Mouse (Mus musculus) forebrain, embryonic 13.5 days (tissue): ENCODE results near the gene Selenom. TPM values are rescaled to one million over a fixed set of nuclear protein-coding genes. Genes with fewer than 3 reads are reported as not detected.

Source experiments
- ATAC-seq: fragments of 200-750 bp; cut with Nextera tagmentation; 2 replicates; pipeline ENCODE4 v1.8.0; 2017
- H3K27ac ChIP-seq: fragments of 300-500 bp; sonication (generic); 2 replicates; pipeline ENCODE4 v1.5.1; 2015; ENCODE audit warnings: inconsistent platforms, mild to moderate bottlenecking, moderate library complexity
- H3K27me3 ChIP-seq: fragments of 300-500 bp; sonication (generic); 2 replicates; pipeline ENCODE4 v1.6.1; 2015; ENCODE audit warnings: mild to moderate bottlenecking, inconsistent platforms
- H3K36me3 ChIP-seq: fragments of 300-500 bp; sonication (generic); 2 replicates; pipeline ENCODE4 v1.6.1; 2015; ENCODE audit warnings: mild to moderate bottlenecking, inconsistent platforms; ENCODE audit not compliant: poor library complexity, severe bottlenecking
- H3K4me1 ChIP-seq: fragments of 300-500 bp; sonication (generic); 2 replicates; pipeline ENCODE4 v1.6.1; 2015; ENCODE audit warnings: inconsistent platforms
- H3K4me2 ChIP-seq: fragments of 300-500 bp; sonication (generic); 2 replicates; pipeline ENCODE4 v1.6.1; 2015; ENCODE audit warnings: inconsistent platforms, mild to moderate bottlenecking, moderate library complexity
- H3K4me3 ChIP-seq: fragments of 300-500 bp; sonication (generic); 2 replicates; pipeline ENCODE4 v1.5.1; 2015; ENCODE audit warnings: mild to moderate bottlenecking, inconsistent platforms
- H3K9ac ChIP-seq: fragments of 300-500 bp; sonication (generic); 2 replicates; pipeline ENCODE4 v1.6.1; 2015; ENCODE audit warnings: mild to moderate bottlenecking, inconsistent platforms
- H3K9me3 ChIP-seq: fragments of 300-500 bp; sonication (generic); replicated peaks from 2 replicates; pipeline ENCODE4 v1.6.1; 2016; ENCODE audit warnings: inconsistent platforms
- WGBS: fragments of 180-500 bp; shearing (Covaris S2); methylation state at CpG from one replicate; pipeline ENCODE4 v1.1.7; 2015; 5-methylcytosine and 5-hydroxymethylcytosine counted together
- polyA plus RNA-seq: library from polyadenylated mRNA; unstranded; fragments of >200 nt; fragmentation: Nextera tagmentation; extraction: Ambion mirVana; gene quantifications from 2 replicates; pipeline ENCODE4 v1.2.1, GENCODE M21; 2015

Gene Selenom
- 28.2 and 30.3 TPM in 2 replicates for polyA plus RNA-seq

DNA sequence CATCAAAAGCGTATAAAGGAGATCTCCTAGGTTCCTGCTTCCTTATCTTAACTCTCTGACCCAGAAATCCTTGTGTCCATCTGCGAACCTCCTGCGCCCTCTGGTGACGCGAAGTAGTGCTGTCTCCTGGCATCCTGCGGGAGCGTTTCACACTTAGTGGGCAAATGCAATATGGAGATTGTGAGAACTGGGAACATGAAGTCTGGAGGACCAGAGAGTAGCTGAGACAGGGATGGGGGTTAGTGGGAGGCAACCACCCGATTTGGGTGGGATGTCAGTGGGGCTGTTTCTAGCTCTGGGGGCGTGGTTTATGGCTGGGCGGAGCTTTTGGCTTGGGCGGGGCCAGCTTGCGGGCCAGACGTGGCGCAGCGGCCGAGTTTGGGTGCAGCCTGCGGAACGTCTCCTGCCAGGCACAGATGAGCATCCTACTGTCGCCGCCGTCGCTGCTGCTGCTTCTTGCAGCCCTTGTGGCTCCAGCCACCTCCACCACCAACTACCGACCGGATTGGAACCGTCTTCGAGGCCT lies at the start of gene Selenom:
TSS of gene Selenom (plus strand) at position 156 of the 526 bp plus-strand sequence.
- H3K27ac ChIP-seq, result no peak within 1 kb of the TSS
- peak within 1 kb of the TSS; percentile 67 for H3K9ac ChIP-seq
- ATAC-seq, result peak; percentile 76
- peaks cover 38% of the 10 kb centered on the region for H3K27me3 ChIP-seq
- peak within 1 kb of the TSS; percentile 46 for H3K4me3 ChIP-seq
- peaks cover 25% of the 10 kb centered on the region for H3K4me1 ChIP-seq
- H3K9me3 ChIP-seq, result no peaks in the 10 kb centered on the region
- WGBS, result under 1% methylated on average over 26 of the region's 26 CpGs
- H3K36me3 ChIP-seq, result no peaks in the 10 kb centered on the region
- H3K4me2 ChIP-seq, result peak within 1 kb of the TSS; percentile 68

DNA sequence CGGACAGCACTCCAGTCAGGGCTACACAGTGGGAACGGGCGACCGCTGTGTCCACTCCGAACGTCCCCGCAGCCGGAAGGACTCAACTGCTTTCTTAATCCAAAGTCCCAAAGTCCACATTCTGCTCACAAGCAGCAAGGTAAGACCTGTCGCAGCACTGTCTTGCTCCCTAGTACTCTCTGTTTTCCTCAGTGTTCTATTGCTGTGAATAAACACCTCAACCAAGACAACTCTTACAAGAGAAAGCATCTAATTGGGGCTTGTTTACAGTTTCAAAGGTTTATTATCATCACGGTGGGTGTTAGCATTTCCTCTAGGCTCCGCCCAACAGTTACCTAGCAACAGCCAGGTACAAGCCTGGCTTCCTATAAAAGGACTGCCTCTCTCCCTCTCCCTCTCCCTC lies 43.0 kb upstream of the Selenom start:
- Histone ChIP-seq H3K4me2 (no peak overlapping the region), H3K9me3 (no peaks in the 10 kb centered on the region), H3K27ac (no peak overlapping the region), H3K4me3 (no peak overlapping the region), H3K9ac (no peak overlapping the region), H3K4me1 (no peaks in the 10 kb centered on the region), H3K27me3 (no peaks in the 10 kb centered on the region), H3K36me3 (no peaks in the 10 kb centered on the region)
- WGBS, result 15% methylated on average over 11 of the region's 11 CpGs
- no peak for ATAC-seq

DNA sequence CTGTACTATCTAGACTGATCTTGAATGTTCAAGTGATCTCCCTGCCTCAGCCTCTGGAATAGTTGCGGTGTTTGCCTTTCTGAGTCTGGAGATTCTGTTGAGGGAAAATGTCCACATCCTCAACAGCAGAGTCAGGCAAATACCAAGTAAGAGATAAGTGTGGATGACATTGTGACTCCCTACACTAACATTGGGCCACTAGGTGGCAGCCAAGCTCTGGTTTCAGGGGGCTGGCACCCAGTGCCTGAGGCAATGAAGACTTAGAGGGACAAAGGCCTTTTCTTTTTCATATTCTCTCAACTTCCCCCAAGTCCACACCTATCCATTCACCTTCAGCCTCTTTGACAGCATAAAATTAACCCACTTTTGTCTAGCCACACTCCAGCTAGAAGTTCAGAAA lies 42.0 kb upstream of the Selenom start:
- no peak overlapping the region for H3K27ac ChIP-seq
- H3K27me3 ChIP-seq, result no peaks in the 10 kb centered on the region
- H3K36me3 ChIP-seq, result no peaks in the 10 kb centered on the region
- no peak overlapping the region for H3K4me3 ChIP-seq
- WGBS, result 30% methylated on average over 1 of the region's 1 CpGs
- no peak overlapping the region for H3K9ac ChIP-seq
- no peaks in the 10 kb centered on the region for H3K9me3 ChIP-seq
- no peak overlapping the region for H3K4me2 ChIP-seq
- no peaks in the 10 kb centered on the region for H3K4me1 ChIP-seq
- ATAC-seq, result peak; percentile 75

DNA sequence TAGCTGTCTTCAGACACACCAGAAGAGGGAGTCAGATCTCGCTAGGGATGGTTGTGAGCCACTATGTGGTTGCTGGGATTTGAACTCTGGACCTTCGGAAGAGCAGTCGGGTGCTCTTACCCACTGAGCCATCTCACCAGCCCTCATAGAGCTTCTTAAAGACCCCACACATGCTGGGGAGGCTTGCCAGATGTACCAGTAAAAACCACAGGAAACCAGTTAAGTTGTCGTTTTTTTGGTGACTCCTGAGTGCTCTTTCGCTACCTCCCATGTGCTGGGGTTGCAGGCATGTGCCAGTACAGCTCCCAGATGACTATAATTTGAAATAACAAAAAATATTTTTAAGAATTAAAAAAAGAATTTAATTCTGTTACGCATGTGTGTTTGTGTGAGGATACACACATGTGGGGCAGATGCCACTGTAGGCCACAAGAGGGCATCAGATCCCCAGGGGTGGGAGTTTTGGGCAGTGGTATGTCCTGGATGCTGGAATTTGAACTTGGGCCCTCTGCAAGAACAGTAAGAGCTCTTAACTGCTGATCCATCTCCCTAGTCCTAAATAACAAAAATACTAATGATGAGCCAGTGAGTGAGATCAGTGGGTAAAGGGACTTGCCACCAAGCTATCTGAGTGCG lies 39.9 kb upstream of the Selenom start:
- no peaks in the 10 kb centered on the region for H3K36me3 ChIP-seq
- 86% methylated on average over 7 of the region's 7 CpGs for WGBS

DNA sequence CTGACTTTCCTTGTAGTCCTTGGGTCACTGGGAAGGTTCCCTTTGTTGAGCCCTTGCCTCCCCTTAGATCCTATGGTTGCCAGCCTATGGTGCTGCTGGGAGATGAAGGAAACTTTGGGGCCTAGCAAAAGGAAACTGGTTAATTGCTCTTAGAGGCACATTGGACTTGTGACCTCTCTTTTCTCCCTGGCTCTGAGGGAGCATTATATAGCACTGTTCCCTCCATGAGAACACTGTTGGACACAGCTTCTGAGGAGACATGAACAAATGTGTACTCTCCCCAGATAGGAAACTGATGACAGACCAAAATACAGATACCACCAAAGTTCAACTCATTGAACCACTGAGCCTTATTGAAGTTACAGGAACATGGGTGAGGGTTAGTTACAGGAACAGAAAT lies 39.0 kb upstream of the Selenom start:
- Histone ChIP-seq H3K36me3 (no peaks in the 10 kb centered on the region), H3K4me3 (no peak overlapping the region), H3K9ac (no peak overlapping the region), H3K4me2 (no peak overlapping the region), H3K27me3 (no peaks in the 10 kb centered on the region), H3K9me3 (no peaks in the 10 kb centered on the region), H3K27ac (no peak overlapping the region), H3K4me1 (no peaks in the 10 kb centered on the region)
- ATAC-seq, result no peak

More for the DNA sequence above, 39.9 kb upstream of the Selenom start:
- Histone ChIP-seq H3K27ac (no peak overlapping the region), H3K4me3 (no peak overlapping the region), H3K4me2 (no peak overlapping the region), H3K9me3 (no peaks in the 10 kb centered on the region), H3K27me3 (no peaks in the 10 kb centered on the region), H3K4me1 (no peaks in the 10 kb centered on the region), H3K9ac (no peak overlapping the region)
- ATAC-seq, result no peak

DNA sequence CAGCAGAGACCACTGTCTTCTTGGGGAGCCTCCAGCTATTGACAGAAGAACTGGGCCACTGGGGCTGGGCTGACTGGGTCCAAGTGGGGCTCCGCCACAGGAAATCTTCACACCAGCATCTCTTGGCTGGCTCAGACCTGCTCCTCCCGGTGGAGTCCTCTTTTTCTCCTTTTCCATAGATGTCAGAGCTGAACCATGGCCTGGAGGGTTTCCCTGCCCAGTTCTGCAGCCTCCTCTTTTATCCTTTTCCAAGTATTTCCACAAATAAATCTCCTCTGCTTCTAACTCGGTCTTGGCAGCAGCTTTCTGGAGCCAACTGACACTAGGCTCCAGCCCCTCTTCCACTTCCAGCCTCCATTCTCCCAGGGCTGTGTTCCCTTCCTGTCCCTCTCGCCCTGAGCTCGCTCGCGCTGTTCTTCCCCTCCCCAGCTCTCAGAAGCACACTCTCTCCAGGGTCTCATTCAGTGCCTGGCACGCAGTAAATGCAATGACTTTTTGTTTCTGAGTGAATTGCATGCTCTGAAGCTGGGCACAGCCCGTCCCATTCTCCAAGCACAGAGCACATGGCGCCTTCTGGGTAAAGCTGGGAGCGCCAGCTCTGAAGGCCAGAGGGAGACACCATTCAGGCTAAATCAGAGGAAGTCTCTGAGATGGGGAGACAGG lies 30.4 kb upstream of the Selenom start:
- H3K27me3 ChIP-seq, result no peaks in the 10 kb centered on the region
- WGBS, result 65% methylated on average over 11 of the region's 11 CpGs
- no peak overlapping the region for H3K4me3 ChIP-seq
- no peaks in the 10 kb centered on the region for H3K9me3 ChIP-seq
- H3K36me3 ChIP-seq, result no peaks in the 10 kb centered on the region
- H3K4me2 ChIP-seq, result no peak overlapping the region
- H3K4me1 ChIP-seq, result no peaks in the 10 kb centered on the region
- H3K27ac ChIP-seq, result no peak overlapping the region
- H3K9ac ChIP-seq, result no peak overlapping the region
- ATAC-seq, result no peak

DNA sequence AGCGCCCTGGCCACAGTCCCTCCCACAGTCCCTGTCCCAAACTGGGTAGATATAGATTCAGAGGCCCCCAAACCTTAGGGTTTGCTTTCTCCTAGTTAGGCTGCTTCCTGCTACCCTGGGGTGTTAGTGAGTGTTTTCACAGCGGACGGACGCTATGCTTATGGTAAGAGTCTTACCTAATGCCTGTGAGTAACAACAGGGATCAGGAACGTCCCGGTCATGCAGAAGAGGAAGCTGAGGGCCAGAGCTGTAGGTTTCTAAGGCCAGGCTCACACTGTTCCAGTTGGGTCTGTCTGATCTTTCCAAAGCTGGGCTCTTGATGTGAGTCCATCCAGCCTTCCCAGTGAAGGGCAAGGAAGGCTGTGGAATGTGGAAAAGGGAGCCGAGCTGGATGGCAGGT lies 28.1 kb upstream of the Selenom start:
- H3K4me1 ChIP-seq, result no peaks in the 10 kb centered on the region
- no peak overlapping the region for H3K4me3 ChIP-seq
- H3K9ac ChIP-seq, result no peak overlapping the region
- H3K4me2 ChIP-seq, result no peak overlapping the region
- H3K27ac ChIP-seq, result no peak overlapping the region
- ATAC-seq, result no peak
- H3K9me3 ChIP-seq, result no peaks in the 10 kb centered on the region
- 73% methylated on average over 7 of the region's 7 CpGs for WGBS
- H3K27me3 ChIP-seq, result no peaks in the 10 kb centered on the region
- no peaks in the 10 kb centered on the region for H3K36me3 ChIP-seq

DNA sequence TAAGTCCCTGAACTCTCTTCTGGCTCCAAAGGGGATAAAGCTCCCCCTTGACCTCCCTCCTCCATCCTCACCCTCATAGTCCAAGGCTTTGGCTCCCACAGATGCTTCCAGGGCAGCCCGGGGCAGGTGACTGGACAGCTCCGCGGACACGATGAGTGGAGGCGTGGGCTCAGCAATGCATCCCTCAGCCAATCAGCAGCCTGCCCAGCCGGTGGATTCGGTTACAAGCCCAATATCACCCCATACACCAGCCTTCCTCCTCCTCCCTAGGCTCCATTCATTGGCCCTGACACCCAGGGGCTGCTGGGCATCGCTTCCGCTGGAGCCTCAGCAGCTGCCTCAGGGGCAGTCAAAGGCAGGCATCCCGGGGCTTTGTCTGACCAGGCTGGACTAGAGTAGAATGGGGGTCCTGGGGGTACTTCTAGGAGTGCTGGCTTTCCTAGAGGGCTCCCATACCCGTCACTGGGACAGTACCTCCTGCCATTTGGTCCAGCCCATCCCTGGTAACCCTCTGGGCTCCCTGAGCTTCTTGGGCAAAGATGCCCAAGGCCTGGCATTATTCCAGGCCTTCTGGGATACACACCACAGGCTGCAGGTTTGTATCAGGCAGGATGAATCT lies 26.4 kb upstream of the Selenom start, which contains the start of gene Pla2g3:
TSS of gene Pla2g3 (plus strand) at position 333 of the 619 bp plus-strand sequence.
- no peak within 1 kb of the TSS for H3K27ac ChIP-seq
- H3K4me2 ChIP-seq, result no peak within 1 kb of the TSS
- no peak within 1 kb of the TSS for H3K4me3 ChIP-seq
- no peaks in the 10 kb centered on the region for H3K9me3 ChIP-seq
- no peak for ATAC-seq
- WGBS, result 27% methylated on average over 11 of the region's 11 CpGs
- no peak within 1 kb of the TSS for H3K9ac ChIP-seq
- no peaks in the 10 kb centered on the region for H3K36me3 ChIP-seq
- H3K4me1 ChIP-seq, result no peaks in the 10 kb centered on the region
- no peaks in the 10 kb centered on the region for H3K27me3 ChIP-seq

DNA sequence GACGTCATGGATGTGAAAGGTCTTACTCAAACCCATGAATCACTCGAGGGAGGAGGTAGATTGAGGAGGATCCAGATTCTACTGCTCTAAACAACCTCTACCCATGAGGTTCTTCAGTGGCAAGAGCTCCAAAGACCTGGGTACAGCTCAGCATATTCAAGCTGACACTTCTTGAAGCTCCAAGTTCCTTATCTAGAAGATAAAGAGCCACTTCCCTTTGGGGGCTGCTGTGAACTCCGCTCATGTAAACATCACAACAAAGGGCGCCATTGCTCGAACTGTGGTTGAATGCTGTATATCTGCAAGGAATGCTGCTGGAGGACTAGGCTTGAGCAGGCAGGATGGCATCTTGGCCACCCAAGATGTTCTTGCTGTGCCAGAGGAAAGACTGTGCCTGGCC lies 25.4 kb upstream of the Selenom start:
- Histone ChIP-seq H3K9me3 (no peaks in the 10 kb centered on the region), H3K4me3 (no peak overlapping the region), H3K4me1 (no peaks in the 10 kb centered on the region), H3K4me2 (no peak overlapping the region), H3K9ac (no peak overlapping the region), H3K27me3 (no peaks in the 10 kb centered on the region), H3K36me3 (no peaks in the 10 kb centered on the region), H3K27ac (no peak overlapping the region)
- 89% methylated on average over 5 of the region's 5 CpGs for WGBS
- ATAC-seq, result no peak

DNA sequence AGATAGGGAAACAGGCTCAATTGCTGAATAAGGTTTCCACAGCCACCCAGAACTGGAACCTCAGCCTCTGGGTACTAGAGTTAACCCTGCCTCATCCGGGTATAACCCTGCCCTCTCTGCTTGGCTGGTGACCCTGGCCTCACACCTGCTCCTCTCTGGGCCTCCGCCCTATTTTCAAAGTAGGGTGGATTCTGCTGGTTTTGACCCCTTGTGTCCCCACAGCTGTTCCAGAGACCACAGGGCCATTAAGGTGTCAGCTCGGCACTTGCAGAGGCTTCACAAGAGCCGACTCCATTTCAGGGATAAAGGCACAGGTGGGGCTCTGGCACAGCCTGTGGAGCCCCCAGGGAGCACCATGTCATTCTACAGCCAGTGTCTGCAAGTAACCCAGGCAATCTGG lies 21.7 kb upstream of the Selenom start:
- Histone ChIP-seq H3K27ac (no peak overlapping the region), H3K4me2 (no peak overlapping the region)
- 79% methylated on average over 4 of the region's 4 CpGs for WGBS

DNA sequence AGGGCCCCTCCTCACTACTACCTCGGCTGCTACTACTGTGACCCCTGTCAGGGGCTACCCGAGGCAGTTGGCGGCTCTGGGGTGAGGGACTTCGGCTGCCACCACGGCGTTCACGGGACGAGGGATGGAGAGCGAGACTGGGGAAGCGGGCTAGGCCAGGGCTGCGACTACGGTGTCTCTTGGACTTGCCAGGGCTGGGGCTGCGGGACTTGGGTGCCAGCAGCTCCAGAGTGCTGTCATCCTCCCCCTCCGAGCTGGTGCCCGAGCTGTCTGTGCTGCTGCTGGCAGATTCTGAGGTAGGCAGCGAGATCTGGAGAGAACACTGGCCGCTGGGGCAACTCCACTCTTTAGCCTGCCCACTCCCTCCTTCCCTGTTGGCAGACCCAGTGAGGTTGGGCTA lies 19.6 kb upstream of the Selenom start:
- H3K4me3 ChIP-seq, result no peak overlapping the region
- no peak overlapping the region for H3K9ac ChIP-seq
- no peaks in the 10 kb centered on the region for H3K4me1 ChIP-seq
- no peaks in the 10 kb centered on the region for H3K36me3 ChIP-seq
- WGBS, result 81% methylated on average over 17 of the region's 17 CpGs
- no peak overlapping the region for H3K27ac ChIP-seq
- no peaks in the 10 kb centered on the region for H3K9me3 ChIP-seq
- no peaks in the 10 kb centered on the region for H3K27me3 ChIP-seq
- no peak for ATAC-seq
- H3K4me2 ChIP-seq, result no peak overlapping the region

More for the DNA sequence above, 21.7 kb upstream of the Selenom start:
- no peak for ATAC-seq
- Histone ChIP-seq H3K9ac (no peak overlapping the region), H3K4me1 (no peaks in the 10 kb centered on the region), H3K27me3 (no peaks in the 10 kb centered on the region), H3K9me3 (no peaks in the 10 kb centered on the region), H3K36me3 (no peaks in the 10 kb centered on the region), H3K4me3 (no peak overlapping the region)

DNA sequence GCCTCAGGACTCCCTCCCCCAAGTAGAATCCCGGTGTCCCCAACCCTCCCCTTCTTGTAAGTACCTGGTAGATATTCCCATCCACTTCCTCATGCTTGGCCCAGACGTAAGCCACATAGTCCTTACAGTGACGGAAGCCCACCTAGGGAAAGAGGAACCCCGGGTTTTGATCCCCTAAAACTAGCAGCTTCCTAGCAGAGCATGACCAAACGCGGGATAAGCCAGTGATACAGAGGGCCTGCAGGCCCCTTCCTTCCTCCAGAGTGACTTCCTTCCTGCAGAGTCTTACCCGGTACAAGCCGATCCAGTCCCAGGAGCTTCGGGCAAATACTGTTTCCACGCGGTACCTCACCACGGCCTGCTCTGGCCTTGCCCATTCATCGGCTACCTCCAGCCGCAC lies 19.0 kb upstream of the Selenom start:
- Histone ChIP-seq H3K36me3 (no peaks in the 10 kb centered on the region), H3K4me3 (no peak overlapping the region), H3K9ac (no peak overlapping the region), H3K27me3 (no peaks in the 10 kb centered on the region), H3K27ac (no peak overlapping the region), H3K4me2 (no peak overlapping the region), H3K9me3 (no peaks in the 10 kb centered on the region), H3K4me1 (no peaks in the 10 kb centered on the region)
- no peak for ATAC-seq
- 94% methylated on average over 14 of the region's 14 CpGs for WGBS
